Mouse (Mus musculus) MEL (cell line): Measurements from ENCODE around the gene Tnfaip8l2. TPM values are rescaled to one million over a fixed set of nuclear protein-coding genes. Genes with fewer than 3 reads are reported as not detected.

ENCODE experiments used
- DNase-seq: peaks from one replicate; pipeline ENCODE4 v3.0.0; 2011; ENCODE audit warnings: low read depth, low spot score
- H3K27ac ChIP-seq: 2 replicates; pipeline ENCODE4 v1.5.1; 2012; ENCODE audit warnings: low read depth, mild to moderate bottlenecking, control low read depth, low read length, moderate library complexity; ENCODE audit not compliant: control insufficient read depth
- H3K27me3 ChIP-seq, 2 experiments: fragments of 150-350 bp in 1 of 2; sonication (generic) in 1 of 2; 2 replicates each; pipeline ENCODE4 v1.6.1; 2012; ENCODE audit warnings: low read length in 2 of 2, mild to moderate bottlenecking in 2 of 2, improper control_type of control experiment in 1 of 2, moderate library complexity in 1 of 2; ENCODE audit not compliant: insufficient read depth in 2 of 2, control insufficient read depth in 1 of 2
- H3K36me3 ChIP-seq, 2 experiments: 2 replicates each; pipeline ENCODE4 v1.6.1; 2012 to 2014; ENCODE audit warnings: low read length in 2 of 2, improper control_type of control experiment in 1 of 2, inconsistent platforms in 1 of 2, mild to moderate bottlenecking in 1 of 2; ENCODE audit not compliant: insufficient read depth in 2 of 2, control insufficient read depth in 1 of 2
- H3K4me1 ChIP-seq, 2 experiments: fragments of 150-350 bp in 1 of 2; sonication (generic) in 1 of 2; 2 replicates each; pipeline ENCODE4 v1.6.1; 2012; ENCODE audit warnings: low read length in 2 of 2, improper control_type of control experiment in 1 of 2, mild to moderate bottlenecking in 1 of 2; ENCODE audit not compliant: insufficient read depth in 2 of 2, control insufficient read depth in 1 of 2
- H3K4me3 ChIP-seq, 2 experiments: fragments of 150-350 bp in 1 of 2; sonication (generic) in 1 of 2; 2 replicates each; pipeline ENCODE4 v1.5.1; 2012; ENCODE audit warnings: low read depth in 2 of 2, low read length in 2 of 2, mild to moderate bottlenecking in 2 of 2, moderate library complexity in 2 of 2, control low read depth in 1 of 2, improper control_type of control experiment in 1 of 2; ENCODE audit not compliant: control insufficient read depth in 1 of 2, insufficient read depth in 1 of 2
- H3K79me2 ChIP-seq: 2 replicates; pipeline ENCODE4 v1.6.1; 2012; ENCODE audit warnings: mild to moderate bottlenecking, low read length, moderate library complexity; ENCODE audit not compliant: control insufficient read depth, poor library complexity, insufficient read depth
- H3K9ac ChIP-seq: 2 replicates; pipeline ENCODE4 v1.6.1; 2012; ENCODE audit warnings: low read depth, mild to moderate bottlenecking, control low read depth, low read length, moderate library complexity; ENCODE audit not compliant: control insufficient read depth, poor library complexity, severe bottlenecking
- H3K9me3 ChIP-seq: fragments of 150-350 bp; sonication (generic); replicated peaks from 2 replicates; pipeline ENCODE4 v1.6.1; 2012; ENCODE audit warnings: mild to moderate bottlenecking, low read length, improper control_type of control experiment, moderate library complexity; ENCODE audit not compliant: insufficient read depth
- CHD2 ChIP-seq: IDR thresholded peaks from 2 replicates; pipeline ENCODE4 v1.6.1; 2011; ENCODE audit warnings: low read length, improper control_type of control experiment
- CTCF ChIP-seq, 3 experiments: IDR thresholded peaks in 2 of 3; conservative IDR thresholded peaks in 1 of 3; 2 replicates each; pipeline ENCODE4 v1.5.1; 2011 to 2012; ENCODE audit warnings: low read length in 3 of 3, low read depth in 2 of 3, mild to moderate bottlenecking in 2 of 3, improper control_type of control experiment in 1 of 3, inconsistent platforms in 1 of 3, mixed read lengths in 1 of 3, moderate library complexity in 1 of 3; ENCODE audit not compliant: control insufficient read depth in 1 of 3, insufficient read depth in 1 of 3, poor library complexity in 1 of 3, severe bottlenecking in 1 of 3
- ELF1 ChIP-seq: IDR thresholded peaks from 2 replicates; pipeline ENCODE4 v1.6.1; 2014; ENCODE audit warnings: low read depth, mild to moderate bottlenecking, inconsistent platforms, low read length, improper control_type of control experiment, moderate library complexity
- GABPA ChIP-seq: IDR thresholded peaks from 2 replicates; pipeline ENCODE4 v1.6.1; 2012; ENCODE audit warnings: low read depth, mild to moderate bottlenecking, inconsistent platforms, low read length, improper control_type of control experiment, moderate library complexity
- GATA1 ChIP-seq: IDR thresholded peaks from 2 replicates; pipeline ENCODE4 v1.6.1; 2011; ENCODE audit warnings: low read depth, low read length, improper control_type of control experiment
- POLR2A ChIP-seq, 2 experiments: IDR thresholded peaks; 2 replicates each; pipeline ENCODE4 v1.6.1; 2011 to 2012; ENCODE audit warnings: low read length in 2 of 2, mild to moderate bottlenecking in 2 of 2, control low read depth in 1 of 2, improper control_type of control experiment in 1 of 2, low read depth in 1 of 2, moderate library complexity in 1 of 2; ENCODE audit not compliant: control insufficient read depth in 1 of 2, insufficient read depth in 1 of 2, poor library complexity in 1 of 2
- RAD21 ChIP-seq: IDR thresholded peaks from 2 replicates; pipeline ENCODE4 v1.6.1; 2011; ENCODE audit warnings: mild to moderate bottlenecking, low read depth, low read length, improper control_type of control experiment
- RCOR1 ChIP-seq: IDR thresholded peaks from 2 replicates; pipeline ENCODE4 v1.6.1; 2012; ENCODE audit warnings: low read depth, mild to moderate bottlenecking, inconsistent platforms, low read length, improper control_type of control experiment
- SMC3 ChIP-seq: IDR thresholded peaks from 2 replicates; pipeline ENCODE4 v1.6.1; 2011; ENCODE audit warnings: low read depth, low read length, improper control_type of control experiment
- TAL1 ChIP-seq: IDR thresholded peaks from 2 replicates; pipeline ENCODE4 v1.6.1; 2012; ENCODE audit warnings: mild to moderate bottlenecking, inconsistent platforms, low read length, moderate library complexity, mixed read lengths
- TBP ChIP-seq: IDR thresholded peaks from 2 replicates; pipeline ENCODE4 v1.8.0; 2011; ENCODE audit warnings: low read depth, low read length, improper control_type of control experiment
- polyA plus RNA-seq, 2 experiments: library from polyadenylated mRNA; stranded (reverse) in 1 of 2; unstranded in 1 of 2; fragments of >175 nt in 1 of 2; fragments of >200 nt in 1 of 2; gene quantifications; 2 replicates each; pipeline versions ENCODE4 v1.2.1 to v1.2.4; 2012; ENCODE audit warnings: low replicate concordance in 2 of 2, low read depth in 1 of 2; ENCODE audit not compliant: insufficient read length in 2 of 2, insufficient read depth in 1 of 2, missing spikeins in 1 of 2
- total RNA-seq: library from RNA; depleted of rRNA; stranded (reverse); fragments of 300-350 nt; gene quantifications from 2 replicates; pipeline ENCODE4 v1.2.3, GENCODE M21; 2012

Gene Tnfaip8l2
- total and polyA plus RNA-seq, 3 experiments = 3.1 to 5.8 TPM; not detected in 1

DNA sequence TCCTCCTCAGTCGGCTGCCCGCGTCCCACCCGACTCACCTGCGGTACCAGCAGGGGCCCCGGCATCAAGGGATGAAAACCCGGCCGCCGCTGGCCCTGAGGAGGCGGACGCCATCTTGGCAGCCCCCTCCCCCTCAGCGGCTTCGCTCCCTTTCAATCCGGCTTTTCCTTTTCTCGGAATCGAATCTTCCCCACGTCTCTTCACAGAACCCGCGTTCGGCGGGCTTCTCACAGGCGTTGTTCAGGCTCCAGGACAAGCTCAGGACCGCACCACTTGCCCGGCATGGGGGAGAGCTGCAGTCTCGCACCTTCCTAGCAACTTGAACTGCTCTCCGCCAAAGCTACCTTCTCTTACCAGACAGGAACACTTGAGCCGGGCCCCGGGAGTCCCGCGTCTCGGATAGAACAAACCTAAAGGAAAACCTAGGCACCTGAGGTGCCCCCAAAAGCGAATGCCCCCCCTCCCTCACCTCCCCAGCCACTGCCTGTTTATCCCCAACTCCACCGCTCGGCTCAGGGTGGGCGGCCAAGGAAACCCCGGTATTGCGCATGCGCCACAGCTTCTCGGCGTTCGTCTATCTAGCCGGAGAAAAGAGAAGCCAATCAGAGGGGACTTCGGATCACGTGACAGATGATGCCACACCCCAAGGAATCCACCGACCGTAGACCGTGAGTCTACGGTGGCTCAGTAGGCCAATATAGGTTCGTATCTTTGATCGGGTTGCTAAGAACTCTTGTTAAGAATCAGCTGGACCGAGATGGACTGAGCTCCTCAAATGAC is 35.6 kb downstream of the Tnfaip8l2 start, which contains the start of gene Pip5k1a:
TSS of gene Pip5k1a (minus strand) at position 593 of the 780 bp plus-strand sequence.
- peaks cover 11 to 24% of the 10 kb centered on the region in 2 experiments for H3K4me1 ChIP-seq
- no peak for TF ChIP-seq SMC3
- peak in 1 of 2 experiments; percentile 85; a peak in 1 of 4 replicates for TF ChIP-seq POLR2A (IDR thresholded peaks at IDR 0.05; ENCODE audit: control insufficient read depth in 1 of 2, insufficient read depth in 1 of 2, low read depth in 1 of 2, low read length in 2 of 2, poor library complexity in 1 of 2)
- TF ChIP-seq RAD21 = no peak
- peak; percentile 88 for TF ChIP-seq GATA1
- no peak for TF ChIP-seq TBP
- peaks cover 12 to 33% of the 10 kb centered on the region in 2 experiments for H3K36me3 ChIP-seq
- H3K9ac ChIP-seq = peak within 1 kb of the TSS; percentile 80
- peak; percentile 100 for DNase-seq
- peak within 1 kb of the TSS; percentile 71 for H3K4me3 ChIP-seq
- peaks cover 46% of the 10 kb centered on the region for H3K79me2 ChIP-seq
- H3K9me3 ChIP-seq = no peaks in the 10 kb centered on the region
- no peaks in the 10 kb centered on the region for H3K27me3 ChIP-seq
- H3K27ac ChIP-seq = peak within 1 kb of the TSS; percentile 77

GRCm38 (mm10) chr3:95105586-95106337 is 36.4 kb downstream of the Tnfaip8l2 start:
- Histone ChIP-seq H3K27me3 (no peaks in the 10 kb centered on the region), H3K4me3 (peak overlapping the region; percentile 71), H3K79me2 (peaks cover 48% of the 10 kb centered on the region), H3K9ac (peak overlapping the region; percentile 73), H3K9me3 (no peaks in the 10 kb centered on the region), H3K36me3 (peaks cover 19 to 40% of the 10 kb centered on the region in 2 experiments), H3K4me1 (peaks cover 12 to 24% of the 10 kb centered on the region in 2 experiments), H3K27ac (peak overlapping the region; percentile 77)
- DNase-seq = peak; percentile 87
- TF ChIP-seq GATA1 (peak; percentile 13; the same call in 1 of the 2 replicates), POLR2A (IDR thresholded peaks at IDR 0.05; ENCODE audit: control insufficient read depth in 1 of 2, insufficient read depth in 1 of 2, low read depth in 1 of 2, low read length in 2 of 2, poor library complexity in 1 of 2) (no peak), TAL1 (0 out of 2 replicates have a peak, but pooled peaks have one; percentile 20)

DNA sequence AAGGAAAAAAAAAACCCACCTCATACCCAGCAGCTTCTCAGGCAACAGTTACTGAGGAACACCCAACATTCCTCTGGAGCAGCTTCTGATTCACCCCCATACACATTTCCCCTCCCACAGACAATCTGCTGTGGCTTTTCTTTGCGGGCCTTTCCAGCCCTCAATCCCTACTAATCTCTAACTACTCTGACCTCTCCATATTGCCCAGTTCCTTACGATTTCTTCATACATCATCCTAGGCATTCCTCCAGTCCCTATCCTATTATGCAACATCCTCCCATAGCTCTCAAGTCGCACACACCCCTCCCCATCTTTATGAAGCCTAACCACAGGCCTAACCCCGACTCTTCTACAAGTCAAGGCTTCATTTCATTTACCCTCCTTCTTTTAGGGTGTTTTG is 37.0 kb downstream of the Tnfaip8l2 start:
- Histone ChIP-seq H3K27ac (peak overlapping the region; percentile 35), H3K4me3 (peak overlapping the region; percentile 56 to 71), H3K9ac (peak overlapping the region; percentile 65), H3K27me3 (no peaks in the 10 kb centered on the region), H3K4me1 (peaks cover 14 to 24% of the 10 kb centered on the region in 2 experiments)
- TF ChIP-seq CTCF (IDR thresholded peaks at IDR 0.05 in 2 of 3, conservative IDR thresholded peaks at IDR 0.05 in 1 of 3; ENCODE audit: control insufficient read depth in 1 of 3, insufficient read depth in 1 of 3, low read depth in 2 of 3, low read length in 3 of 3, poor library complexity in 1 of 3, severe bottlenecking in 1 of 3) (no peak), ELF1 (no peak), GABPA (no peak), RCOR1 (no peak), CHD2 (no peak)
- TF ChIP-seq, all 39 proteins: peak for 0
- peaks cover 51% of the 10 kb centered on the region for H3K79me2 ChIP-seq
- DNase-seq = no peak
- no peaks in the 10 kb centered on the region for H3K9me3 ChIP-seq
- H3K36me3 ChIP-seq = peaks cover 26 to 44% of the 10 kb centered on the region in 2 experiments
